Comparison of ENCODE assay signal across 16 mouse cellular contexts in genomic region chr13:43514950-43515358, GRCm38 (mm10). TPM values are rescaled to one million over a fixed set of nuclear protein-coding genes. Genes with fewer than 3 reads are reported as not detected.
A peak's percentile ranks its signal among the peaks of the same experiment; 100 is the strongest.
DNase-seq lines count a peak whose midpoint lies in the region; ATAC-seq lines count a peak whose summit lies in the region.
"Had no signal": no experiment of that assay in that cellular context is flagged by ENCODE, and none has a peak within 500 bp of the region (broad histone marks: within the 10 kb centered on the region; RNA-seq: fewer than 3 reads in every experiment).

No protein-coding gene starts in this region.

- H3K4me1 ChIP-seq in heart, embryonic 12.5 days (replicated peaks), result no peaks in the 10 kb centered on the region
- no peaks in the 10 kb centered on the region for H3K4me1 ChIP-seq in midbrain, embryonic 11.5 days (ENCODE audit: control insufficient read depth, insufficient read depth, low read length)
- H3K4me1 ChIP-seq: limb, embryonic 12.5 days had no signal

- H3K36me3 ChIP-seq in heart, embryonic 12.5 days, result no peaks in the 10 kb centered on the region
- H3K36me3 ChIP-seq in midbrain, embryonic 11.5 days (ENCODE audit: control insufficient read depth, insufficient read depth, low read length), result no peaks in the 10 kb centered on the region
- H3K36me3 ChIP-seq: limb, embryonic 12.5 days had no signal

- H3K4me3 ChIP-seq in heart, embryonic 12.5 days, result no peak overlapping the region
- H3K4me3 ChIP-seq in midbrain, embryonic 11.5 days (ENCODE audit: low read depth, low read length), result no peak overlapping the region
- H3K4me3 ChIP-seq: limb, embryonic 12.5 days had no signal

- 0 out of 2 replicates have a peak, but pooled peaks cover 5% of the 10 kb centered on the region for H3K9me3 ChIP-seq in heart, embryonic 12.5 days (replicated peaks)
- H3K9me3 ChIP-seq in midbrain, embryonic 11.5 days (ENCODE audit: control insufficient read depth, low read length), result no peaks in the 10 kb centered on the region

- 62% methylated on average over 8 of the region's 8 CpGs for WGBS in heart, embryonic 12.5 days
- WGBS in midbrain, embryonic 11.5 days, result 71% methylated on average over 8 of the region's 8 CpGs

- no peak overlapping the region for H3K27ac ChIP-seq in heart, embryonic 12.5 days (ENCODE audit: poor library complexity, severe bottlenecking)
- H3K27ac ChIP-seq in midbrain, embryonic 11.5 days (ENCODE audit: low read depth, low read length), result no peak overlapping the region
- H3K27ac ChIP-seq: limb, embryonic 12.5 days had no signal

- 0 out of 2 replicates have a peak overlapping the region, but pooled peaks have one; percentile 2 for H3K4me2 ChIP-seq in heart, embryonic 12.5 days
- H3K4me2 ChIP-seq in midbrain, embryonic 11.5 days, result no peak overlapping the region
- H3K4me2 ChIP-seq: limb, embryonic 12.5 days had no signal

- intact Hi-C loops in heart, postnatal 14 days (cut with DNase I), result no loop called here

- DNase-seq in heart, postnatal 14 days, result no peak
- DNase-seq in B cell, adult 2 months, result peak; percentile 32 to 37
- DNase-seq in MEL-GATA-1-ER (ENCODE audit: extremely low read depth, low read depth), result peak; percentile 62
- no peak for DNase-seq in lung, postnatal 10 days
- no peak for DNase-seq in midbrain, embryonic 11.5 days (ENCODE audit: low spot score, missing footprints)
- no peak for DNase-seq in urinary bladder, postnatal 4 days (ENCODE audit: low spot score in 2 of 2)
- DNase-seq: cerebellum, adult 8-10 months; heart, adult 11 months; heart, postnatal 4 days; kidney, postnatal 14 days; thymus, postnatal 14 days had no signal

- H3K27me3 ChIP-seq in heart, embryonic 12.5 days (replicated peaks), result no peaks in the 10 kb centered on the region
- H3K27me3 ChIP-seq in midbrain, embryonic 11.5 days (ENCODE audit: control insufficient read depth, insufficient read depth, low read length), result no peaks in the 10 kb centered on the region
- H3K27me3 ChIP-seq: CH12.LX; limb, embryonic 12.5 days had no signal

- H3K9ac ChIP-seq in heart, embryonic 12.5 days, result no peak overlapping the region
- H3K9ac ChIP-seq in midbrain, embryonic 11.5 days (ENCODE audit: low read length), result no peak overlapping the region
- H3K9ac ChIP-seq: limb, embryonic 12.5 days had no signal

- ATAC-seq in heart, embryonic 12.5 days (ENCODE audit: insufficient number of reproducible peaks, low FRiP score), result no peak
- peak; percentile 78 for ATAC-seq in megakaryocyte, adult 5-6 weeks (ENCODE audit: poor library complexity, severe bottlenecking)
- no peak for ATAC-seq in midbrain, embryonic 11.5 days (ENCODE audit: low FRiP score)
- ATAC-seq: activated CD4-positive, CD25-positive, alpha-beta regulatory T cell, adult 4 months had no signal

RNA-seq across cellular contexts. Expression of gene Ranbp9, which starts 33.9 kb away (rescaled TPM):
- polyA plus RNA-seq in heart, embryonic 12.5 days (2016; fragmentation: Nextera tagmentation; extraction: Ambion mirVana), result 6.8 and 8.6 TPM in 2 replicates
- total RNA-seq in heart, postnatal 14 days (2021), result 10 to 100 TPM; 45.7 to 45.9 TPM
- 117 and 133 TPM in 2 replicates for total RNA-seq in megakaryocyte, adult 5-6 weeks (2015)
- total RNA-seq in megakaryocyte, adult 5-6 weeks (2017), result 119 and 134 TPM in 2 replicates
- polyA plus RNA-seq in midbrain, embryonic 11.5 days (2014; fragmentation: Nextera tagmentation; extraction: Ambion mirVana), result 10.9 and 15.9 TPM in 2 replicates

RNA-seq across cellular contexts. Expression of gene Mcur1, which starts 45.0 kb away (rescaled TPM):
- polyA plus RNA-seq in heart, embryonic 12.5 days (2016; fragmentation: Nextera tagmentation; extraction: Ambion mirVana), result 18.2 and 19.7 TPM in 2 replicates
- total RNA-seq in heart, postnatal 14 days (2021), result 10 to 100 TPM; 45.7 to 47.5 TPM
- 28.5 and 35.3 TPM in 2 replicates for total RNA-seq in megakaryocyte, adult 5-6 weeks (2015)
- total RNA-seq in megakaryocyte, adult 5-6 weeks (2017), result 21.3 and 25.6 TPM in 2 replicates
- polyA plus RNA-seq in midbrain, embryonic 11.5 days (2014; fragmentation: Nextera tagmentation; extraction: Ambion mirVana), result 10.8 and 11.2 TPM in 2 replicates

Comparison
In these comparisons a context has a peak if more than half of its experiments do, and no peak if none do; other contexts are left out.
1. DNase-seq: peak in B cell, adult 2 months (2 of 2) and MEL-GATA-1-ER (single experiment); none in heart, postnatal 14 days (0 of 2), lung, postnatal 10 days (single experiment), midbrain, embryonic 11.5 days (single experiment) and urinary bladder, postnatal 4 days (0 of 2).